Comparison of ENCODE assay signal across 14 mouse cellular contexts in genomic region chr2:28382051-28382802, GRCm38 (mm10).
"Had no signal": no experiment of that assay in that cellular context is flagged by ENCODE, and none has a peak within 500 bp of the region (broad histone marks: within the 10 kb centered on the region; RNA-seq: fewer than 3 reads in every experiment).

No protein-coding gene starts in this region.

- H3K9ac ChIP-seq: kidney, embryonic 15.5 days; limb, embryonic 15.5 days; liver, embryonic 12.5 days; lung, embryonic 14.5 days; neural tube, embryonic 12.5 days had no signal

- H3K4me3 ChIP-seq: kidney, embryonic 15.5 days; limb, embryonic 15.5 days; liver, embryonic 12.5 days; midbrain, embryonic 10.5 days; myocyte; neural tube, embryonic 12.5 days had no signal

- ATAC-seq: liver, embryonic 12.5 days had no signal

- H3K9me3 ChIP-seq: kidney, embryonic 15.5 days; limb, embryonic 15.5 days; liver, embryonic 12.5 days; midbrain, embryonic 10.5 days; neural tube, embryonic 12.5 days had no signal

- H3K36me3 ChIP-seq: kidney, embryonic 15.5 days; limb, embryonic 15.5 days; liver, embryonic 12.5 days; midbrain, embryonic 10.5 days; neural tube, embryonic 12.5 days had no signal

- H3K27ac ChIP-seq: kidney, embryonic 15.5 days; limb, embryonic 15.5 days; liver, embryonic 12.5 days; midbrain, embryonic 10.5 days; neural tube, embryonic 12.5 days; stomach, postnatal 0 days had no signal

- H3K27me3 ChIP-seq: limb, embryonic 15.5 days; neural tube, embryonic 12.5 days had no signal

- H3K4me2 ChIP-seq: kidney, embryonic 15.5 days; limb, embryonic 15.5 days; liver, embryonic 12.5 days; lung, embryonic 14.5 days; neural tube, embryonic 12.5 days had no signal

- DNase-seq: kidney, adult 2 months; kidney, postnatal 14 days; layer of hippocampus, postnatal 36 days; lung, embryonic 14.5 days; lung, postnatal 10 days; lung, postnatal 4 days; thymus, postnatal 14 days had no signal
